Mouse (Mus musculus) ovary, postnatal 14 days (tissue): ENCODE measurements around the gene Adgrb2.

Experiments
- DNase-seq: peaks from one replicate; pipeline ENCODE4 v3.0.0; 2022; ENCODE audit warnings: low spot score

The Adgrb2 gene

DNA sequence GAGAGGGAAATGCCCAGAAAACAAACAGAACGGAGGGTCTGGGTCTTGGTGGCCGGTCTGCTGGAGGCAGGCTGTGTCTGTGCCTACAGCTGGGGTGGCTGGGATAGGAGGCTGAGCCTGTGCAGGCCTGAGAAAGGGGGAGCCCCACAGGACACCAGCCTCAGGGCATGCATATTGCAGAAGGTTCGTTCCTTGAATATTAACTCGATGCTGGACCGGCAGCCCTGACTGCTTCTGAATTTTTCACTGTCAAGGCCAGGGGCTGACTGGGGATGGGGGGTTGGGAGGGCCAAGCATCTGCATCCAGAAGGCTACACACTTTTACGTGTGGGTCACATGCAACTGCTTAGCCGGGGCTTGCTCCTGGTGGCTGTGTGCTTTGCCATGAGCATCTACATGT lies 48.8 kb downstream of the Adgrb2 start:
- DNase-seq = no peak

DNA sequence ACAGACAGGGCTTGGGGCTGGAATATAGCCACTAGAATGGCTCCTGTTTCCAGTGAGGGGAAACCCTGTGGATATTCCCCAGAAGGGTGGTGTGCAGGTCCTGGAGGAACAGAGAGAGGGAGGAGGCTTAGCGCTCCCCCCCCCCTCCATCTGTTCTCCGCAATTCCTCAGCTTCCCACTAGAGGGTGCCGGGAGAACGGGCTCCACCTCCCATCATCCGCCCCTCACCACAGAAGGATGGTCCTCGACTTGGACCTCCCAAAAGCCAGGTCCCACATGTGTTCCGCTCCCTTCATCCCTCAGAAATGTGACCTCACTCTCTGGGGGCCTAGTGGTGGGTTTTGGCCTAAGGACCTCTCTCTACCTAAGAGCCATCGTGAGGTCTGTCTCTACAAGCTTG lies 51.4 kb downstream of the Adgrb2 start:
- peak; percentile 54 for DNase-seq

- peak; percentile 55 for DNase-seq
Observed at GRCm38 (mm10) chr4:130036573-130037401, 52.1 kb downstream of the Adgrb2 start.

DNA sequence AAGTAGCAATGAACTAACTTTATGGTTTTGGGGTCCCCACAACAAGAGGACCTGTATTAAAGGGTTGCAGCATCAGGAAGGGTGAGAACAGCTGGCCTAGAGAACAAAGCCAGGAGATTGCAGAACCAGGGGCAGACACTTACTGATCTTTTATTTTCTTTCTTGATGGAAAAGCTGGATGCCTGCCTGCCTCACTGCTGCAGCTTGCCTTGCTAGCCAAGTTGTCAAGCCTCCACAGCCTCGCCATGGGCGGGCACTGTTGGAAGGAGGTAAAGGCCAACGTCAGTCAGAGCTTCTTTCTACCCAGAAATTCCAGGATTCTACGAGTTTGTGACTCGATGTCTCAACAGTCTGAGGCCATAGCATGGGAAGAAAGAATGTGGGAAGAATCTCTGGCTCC lies 54.7 kb downstream of the Adgrb2 start:
- DNase-seq = no peak

GRCm38 (mm10) chr4:130041076-130041475 lies 56.4 kb downstream of the Adgrb2 start:
- no peak for DNase-seq

DNA sequence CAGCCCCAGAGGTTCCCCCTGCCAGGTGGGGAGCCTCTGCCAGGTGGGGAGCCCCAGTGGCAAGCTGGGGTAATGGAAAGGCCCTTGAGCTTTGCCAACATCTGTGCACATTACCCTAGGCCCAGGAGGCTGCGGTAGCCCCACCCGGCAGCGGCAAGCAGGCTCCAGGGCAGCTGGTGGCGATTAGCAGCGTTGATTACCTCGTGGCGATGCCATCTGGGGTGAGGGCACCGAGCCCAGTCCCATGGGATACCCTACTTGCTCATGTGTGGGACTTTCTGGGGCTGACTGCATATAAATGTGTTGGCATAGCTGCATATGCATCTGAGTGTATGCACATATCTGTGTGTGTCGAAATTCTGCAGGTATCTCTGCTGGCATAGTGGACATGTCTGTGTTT lies 59.5 kb downstream of the Adgrb2 start:
- no peak for DNase-seq

DNA sequence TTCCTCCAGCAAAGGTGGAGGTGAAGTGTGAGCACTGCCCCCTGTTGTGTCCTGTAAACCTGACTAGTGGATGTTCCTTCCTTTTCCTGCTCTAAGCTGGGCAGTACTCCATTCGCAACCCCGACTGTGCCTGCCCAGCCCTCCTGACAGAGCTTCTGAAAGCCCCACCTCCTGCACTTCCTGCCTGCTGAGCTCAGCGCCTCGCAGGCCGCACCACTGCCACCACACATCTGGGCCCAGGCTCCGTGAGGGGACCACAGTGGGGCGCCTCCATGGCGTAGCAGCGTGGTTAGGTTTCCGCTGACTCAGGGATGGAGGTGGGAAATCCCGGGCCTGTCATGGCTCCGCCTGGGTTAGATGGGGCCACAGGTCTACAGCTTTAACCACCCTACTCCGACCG lies 60.9 kb downstream of the Adgrb2 start:
- no peak for DNase-seq

GRCm38 (mm10) chr4:130047331-130048202 lies 62.9 kb downstream of the Adgrb2 start, which contains the start of gene Col16a1:
Col16a1 (plus strand) TSS chr4:130047840.
- DNase-seq = peak; percentile 94

- DNase-seq = no peak
Observed at GRCm38 (mm10) chr4:130048203-130048479, 63.5 kb downstream of the Adgrb2 start.

- DNase-seq = peak; percentile 67
Observed at GRCm38 (mm10) chr4:130050056-130050824, 65.6 kb downstream of the Adgrb2 start.

DNA sequence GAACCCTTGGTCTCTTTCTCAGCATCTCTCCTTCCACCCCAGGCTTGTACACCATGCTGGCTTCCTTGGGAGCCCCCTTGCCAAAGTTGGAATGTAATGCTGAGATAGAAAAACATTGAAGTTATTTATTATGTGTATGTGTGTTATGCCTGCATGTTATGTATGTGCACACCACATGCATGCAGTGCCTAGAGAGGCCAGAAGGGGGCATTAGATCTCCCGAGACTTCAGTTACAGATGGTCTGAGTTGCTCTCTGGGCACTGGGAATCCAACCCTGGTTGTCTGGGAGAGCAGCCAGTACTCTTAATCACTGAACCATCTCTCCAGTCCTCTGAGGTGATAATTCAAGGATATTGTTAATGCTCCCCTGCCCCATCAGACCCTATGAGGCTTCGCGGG lies 67.6 kb downstream of the Adgrb2 start:
- DNase-seq = no peak

GRCm38 (mm10) chr4:130053111-130053510 lies 68.4 kb downstream of the Adgrb2 start:
- no peak for DNase-seq

- no peak for DNase-seq
Observed at GRCm38 (mm10) chr4:130054727-130055126, 70.1 kb downstream of the Adgrb2 start.

DNA sequence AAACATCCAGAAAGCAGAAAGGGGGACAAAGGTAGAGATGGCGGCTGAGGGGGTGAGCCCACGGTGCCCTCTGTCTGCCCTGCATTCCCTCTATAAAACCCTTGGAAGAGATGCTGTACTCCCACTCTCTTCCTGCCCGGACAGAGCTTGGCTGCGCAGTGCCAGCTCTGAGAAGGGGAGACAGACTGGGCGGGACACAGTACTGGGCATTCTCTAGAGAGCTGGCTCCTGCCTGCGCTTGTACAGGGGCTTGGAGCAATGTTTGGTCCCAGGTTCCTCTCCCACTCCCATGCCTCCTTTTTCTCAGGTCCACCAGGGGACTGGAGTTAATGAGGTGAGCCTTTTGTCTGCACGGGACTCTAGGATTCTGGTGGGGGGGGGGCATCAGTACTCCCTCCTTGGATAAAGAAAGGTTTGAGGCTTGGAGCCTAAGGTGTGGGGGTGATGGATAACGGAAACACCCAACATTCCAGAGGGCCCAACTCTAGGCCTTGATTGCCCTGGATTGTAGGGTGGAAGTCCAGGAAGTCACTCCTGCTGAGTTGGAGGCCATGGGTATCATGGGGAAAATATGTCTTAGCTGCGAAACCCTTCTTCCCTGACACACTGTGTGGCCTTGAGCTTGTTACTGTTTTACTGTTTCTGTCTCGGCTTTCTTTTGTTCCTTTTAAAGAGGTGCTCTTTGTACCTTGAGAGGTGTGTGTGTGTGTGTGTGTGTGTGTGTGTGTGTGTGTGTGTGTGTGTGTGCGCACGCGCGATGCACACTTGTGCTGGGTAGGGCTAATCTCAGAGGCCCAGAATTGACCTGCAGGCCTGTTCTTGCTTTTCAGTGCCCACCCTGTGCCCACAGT lies 70.7 kb downstream of the Adgrb2 start:
- no peak for DNase-seq

GRCm38 (mm10) chr4:130056011-130056322 lies 71.3 kb downstream of the Adgrb2 start:
- DNase-seq = no peak

- no peak for DNase-seq
Observed at GRCm38 (mm10) chr4:130056471-130056870, 71.8 kb downstream of the Adgrb2 start.

GRCm38 (mm10) chr4:130060937-130061336 lies 76.3 kb downstream of the Adgrb2 start:
- no peak for DNase-seq

GRCm38 (mm10) chr4:130063191-130063590 lies 78.5 kb downstream of the Adgrb2 start:
- no peak for DNase-seq

GRCm38 (mm10) chr4:130066816-130067215 lies 82.1 kb downstream of the Adgrb2 start:
- no peak for DNase-seq

GRCm38 (mm10) chr4:130070523-130070922 lies 85.9 kb downstream of the Adgrb2 start:
- DNase-seq = no peak

DNA sequence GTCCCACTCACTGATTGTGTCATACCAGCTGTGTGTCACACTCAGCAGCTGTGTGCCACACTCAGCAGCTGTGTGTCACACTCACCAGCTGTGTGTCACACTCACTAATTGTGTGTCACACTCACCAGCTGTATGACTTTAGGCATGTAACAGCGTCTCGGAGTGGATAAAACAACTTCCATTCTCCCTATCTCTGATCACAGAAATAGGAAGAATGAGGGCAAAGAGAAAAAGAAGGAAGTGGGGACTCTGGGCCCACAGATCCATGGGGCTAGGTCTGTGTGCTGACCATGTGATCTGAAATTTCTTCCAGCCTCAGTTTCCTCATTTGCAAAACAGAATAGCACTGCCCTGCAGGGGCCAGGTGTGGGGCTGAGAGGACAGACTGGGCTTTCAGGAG lies 87.1 kb downstream of the Adgrb2 start:
- no peak for DNase-seq
